Mouse (Mus musculus) heart, adult 11 months (tissue): ENCODE results near the gene Ptgfrn.

Experiments
- DNase-seq: peaks from one replicate; pipeline ENCODE4 v3.0.0; 2022

The Ptgfrn gene

GRCm38 (mm10) chr3:100999732-101000131, 110.3 kb downstream of the Ptgfrn start:
- DNase-seq: no peak

GRCm38 (mm10) chr3:100998904-100999340, 111.2 kb downstream of the Ptgfrn start:
- DNase-seq: peak; percentile 96

- peak; percentile 96 for DNase-seq
These were observed 112.1 kb downstream of the Ptgfrn start for GRCm38 (mm10) chr3:100997785-100998570.

DNA sequence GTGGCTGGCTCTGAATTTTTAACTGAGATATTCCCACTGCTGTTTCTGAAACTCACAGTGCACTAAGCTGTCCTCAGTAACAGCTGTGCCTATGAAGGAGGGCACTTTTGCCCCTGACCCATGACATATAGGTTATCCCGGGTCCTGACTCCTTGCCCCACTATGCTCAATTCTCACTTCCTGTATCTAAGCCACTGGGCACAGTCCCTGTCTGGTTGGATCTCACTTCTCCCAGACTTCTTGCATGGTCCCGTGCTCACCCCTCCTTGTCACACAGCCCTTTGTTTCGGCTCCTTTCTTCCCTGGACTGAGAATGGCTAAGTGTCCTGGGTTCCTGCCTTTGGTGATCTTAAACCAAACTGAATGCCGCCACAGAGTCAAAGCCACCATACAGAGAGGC, 115.8 kb downstream of the Ptgfrn start:
- peak; percentile 92 for DNase-seq

GRCm38 (mm10) chr3:100993718-100994117, 116.4 kb downstream of the Ptgfrn start:
- peak; percentile 97 for DNase-seq

DNA sequence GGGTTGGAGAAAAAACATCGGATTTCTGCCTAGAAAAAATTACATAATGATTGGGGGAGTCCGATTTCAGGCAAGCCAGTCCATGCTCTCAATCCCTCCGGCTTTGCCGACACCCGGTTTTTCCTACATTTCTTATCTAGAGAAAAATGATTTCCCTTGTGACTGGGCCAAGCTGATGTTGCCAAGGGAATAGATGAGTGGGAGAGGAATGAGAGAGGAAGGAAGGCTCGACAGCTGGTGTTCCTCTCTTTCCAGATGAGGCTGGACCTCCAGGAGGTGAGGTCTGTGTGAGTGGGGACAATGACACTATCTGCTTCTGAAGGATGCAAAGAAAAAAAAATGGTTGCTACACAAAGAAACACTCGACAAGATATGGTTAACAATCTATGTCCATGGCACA, 116.9 kb downstream of the Ptgfrn start:
- peak; percentile 95 for DNase-seq
